Mouse (Mus musculus) regulatory T cell (primary cell): ENCODE measurements around the gene Tdpoz3.
"Not testable (repeated sequence)": the region's sequence is repeated elsewhere in the genome, so short reads cannot be mapped to it uniquely, and the experiment has no call there.

Experiments
- in situ Hi-C: fragments of 300-600 bp; cut with MboI, MseI; formaldehyde crosslinking; loops from one replicate; pipeline ENCODE4 v1.15.1; 2025; ENCODE audit warnings: high pct_unique_total_duplicates

Gene Tdpoz3

DNA sequence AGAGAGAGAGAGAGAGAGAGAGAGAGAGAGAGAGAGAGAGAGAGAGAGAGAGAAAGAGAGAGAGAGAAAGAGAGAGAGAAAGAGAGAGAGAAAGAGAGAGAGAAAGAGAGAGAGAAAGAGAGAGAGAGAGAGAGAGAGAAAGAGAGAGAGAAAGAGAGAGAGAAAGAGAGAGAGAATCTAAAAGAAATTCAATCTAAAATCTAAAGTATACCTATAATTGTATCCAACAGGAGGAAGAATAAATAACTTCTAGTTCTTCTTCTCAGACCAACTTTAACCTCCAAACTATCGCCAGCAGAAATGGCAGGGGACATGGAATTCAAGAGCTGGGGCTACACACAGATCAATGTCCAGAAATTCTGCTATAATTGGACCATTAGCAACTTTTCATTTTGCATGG is at the start of gene Tdpoz3:
Tdpoz3 (plus strand) TSS at position 301 of the 400 bp plus-strand sequence.
- in situ Hi-C loops: not testable (repeated sequence)

DNA sequence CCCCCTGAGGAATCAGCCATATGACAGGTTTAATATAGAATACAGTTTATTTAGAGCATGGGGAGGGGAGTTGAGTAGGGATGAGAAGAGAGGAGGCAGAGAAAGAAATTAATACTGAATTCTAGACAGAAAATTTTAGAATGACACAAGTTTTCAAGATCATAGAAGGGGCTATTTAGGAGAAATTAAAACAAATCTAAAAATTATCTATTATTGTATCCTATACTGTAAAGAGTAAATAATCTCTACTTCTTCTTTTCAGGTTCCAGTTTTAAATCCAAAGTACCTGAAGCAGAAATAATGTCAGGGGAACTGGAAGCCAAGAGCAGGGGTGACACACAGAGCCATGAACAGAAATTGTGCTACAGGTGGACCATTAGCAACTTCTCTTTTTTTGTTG is 29.7 kb upstream of the Tdpoz3 start, which contains the start of gene Tdpoz4:
Tdpoz4 (plus strand) TSS at position 301 of the 400 bp plus-strand sequence.
- in situ Hi-C loops: loop anchor here (5.0 kb wide), 1 partner anchor 724 kb away; no protein-coding TSS in a partner anchor

DNA sequence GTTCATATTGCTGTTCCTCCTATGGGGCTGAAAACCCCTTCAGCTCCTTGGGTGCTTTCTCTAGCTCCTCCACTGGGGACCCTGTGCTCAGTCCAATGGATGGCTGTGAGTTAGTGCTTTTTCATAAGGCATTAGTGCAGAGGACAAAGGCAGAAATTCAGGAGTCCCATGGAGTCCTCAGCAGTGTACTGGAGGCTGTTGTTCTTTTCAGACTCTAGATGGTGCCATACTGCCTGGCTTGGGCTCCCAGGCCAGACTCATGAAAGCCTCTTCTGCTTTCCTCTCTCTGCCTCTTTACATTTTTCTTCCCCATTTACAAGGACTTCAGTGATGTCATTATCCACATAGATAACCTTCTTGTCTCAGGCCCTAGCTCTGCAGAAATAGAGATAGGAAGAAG is 12.5 kb upstream of the Tdpoz3 start:
- in situ Hi-C loops: not testable (repeated sequence)

DNA sequence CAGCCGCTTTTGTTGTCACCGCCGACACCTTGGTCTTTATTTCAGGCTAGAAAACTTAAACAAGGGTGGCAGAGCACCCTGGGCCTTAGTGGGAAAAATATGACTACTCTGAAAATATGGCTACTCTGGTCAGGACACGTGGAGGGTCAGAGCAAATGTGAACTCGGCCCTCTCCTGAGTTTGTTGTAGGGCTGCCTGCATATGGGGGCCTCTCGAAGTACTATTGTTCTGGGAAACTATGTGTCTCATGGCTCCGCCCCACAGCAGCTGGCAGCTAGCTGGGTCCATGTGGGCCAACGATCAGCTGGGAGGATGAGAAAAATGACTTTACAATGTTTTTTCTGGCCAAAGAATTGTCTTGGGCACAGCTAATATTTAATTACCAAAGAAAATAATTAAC is 33.1 kb downstream of the Tdpoz3 start:
- in situ Hi-C loops: not testable (repeated sequence)

DNA sequence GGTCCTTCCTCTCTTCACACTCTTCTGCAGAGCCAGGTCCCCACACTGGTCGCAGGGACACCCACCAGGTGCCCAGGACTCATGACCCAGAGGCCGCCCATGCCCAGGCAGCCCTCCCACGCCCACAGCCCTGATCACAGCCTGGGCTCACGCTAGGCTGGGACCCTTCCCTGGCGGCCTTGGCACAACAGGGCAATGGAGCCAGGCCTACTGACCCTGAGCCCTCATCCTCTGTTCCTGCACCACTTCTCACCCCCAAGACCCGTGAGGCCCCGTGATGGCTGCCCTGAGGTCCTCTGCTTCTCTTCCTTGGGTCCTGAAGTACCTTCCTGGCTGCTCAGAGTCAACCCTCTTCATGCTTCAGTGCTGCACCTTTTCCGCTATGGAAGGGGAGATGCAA is 44.8 kb downstream of the Tdpoz3 start:
- in situ Hi-C loops: not testable (repeated sequence)
